Mouse (Mus musculus): ENCODE results near the gene Aen. TPM values are rescaled to one million over a fixed set of nuclear protein-coding genes. Genes with fewer than 3 reads are reported as not detected.

Gene Aen
- polyA plus RNA-seq, 1 experiment from 2014 or later, result 57.4 TPM

- Histone ChIP-seq H3K9me3 (no peaks in the 10 kb centered on the region), H3K4me3 (peak overlapping the region; percentile 45), H3K27me3 (ENCODE audit: insufficient read depth, poor library complexity, severe bottlenecking) (peaks cover 80% of the 10 kb centered on the region)
These were observed 13.8 kb upstream of the Aen start for GRCm38 (mm10) chr7:78881607-78882468.

DNA sequence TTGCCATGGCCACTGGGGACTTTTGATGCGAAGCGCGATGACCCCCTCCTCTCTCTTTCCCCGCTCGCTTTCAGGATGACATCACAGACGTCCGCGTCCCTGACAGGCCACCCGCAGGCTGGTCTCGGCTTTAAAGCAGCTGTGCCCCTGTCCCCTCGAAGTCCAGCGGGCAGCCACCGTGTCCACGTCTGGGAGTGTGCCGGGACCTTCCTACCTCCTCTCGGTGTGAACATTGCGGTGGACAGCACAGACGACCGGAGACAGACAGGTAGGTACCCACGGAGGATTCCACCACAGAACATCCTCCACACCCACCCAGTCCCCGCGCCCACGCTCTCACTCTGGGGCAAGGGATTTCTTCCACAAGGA lies 13.2 kb upstream of the Aen start:
- H3K4me1 ChIP-seq, result peaks cover 14% of the 10 kb centered on the region
- no peak overlapping the region for H3K27ac ChIP-seq
- no peaks in the 10 kb centered on the region for H3K9me3 ChIP-seq
- H3K36me3 ChIP-seq, result no peaks in the 10 kb centered on the region
- peak overlapping the region; percentile 45 for H3K4me3 ChIP-seq
- WGBS, result 4% methylated on average over 23 of the region's 23 CpGs
- DNase-seq (ENCODE audit: low spot score), result no peak
- H3K27me3 ChIP-seq (ENCODE audit: insufficient read depth, poor library complexity, severe bottlenecking), result peaks cover 86% of the 10 kb centered on the region

More at GRCm38 (mm10) chr7:78881607-78882468, 13.8 kb upstream of the Aen start:
- no peak for DNase-seq (ENCODE audit: low spot score)
- H3K27ac ChIP-seq, result no peak overlapping the region
- H3K4me1 ChIP-seq, result peaks cover 14% of the 10 kb centered on the region
- WGBS, result 25% methylated on average over 16 of the region's 16 CpGs
- no peaks in the 10 kb centered on the region for H3K36me3 ChIP-seq

DNA sequence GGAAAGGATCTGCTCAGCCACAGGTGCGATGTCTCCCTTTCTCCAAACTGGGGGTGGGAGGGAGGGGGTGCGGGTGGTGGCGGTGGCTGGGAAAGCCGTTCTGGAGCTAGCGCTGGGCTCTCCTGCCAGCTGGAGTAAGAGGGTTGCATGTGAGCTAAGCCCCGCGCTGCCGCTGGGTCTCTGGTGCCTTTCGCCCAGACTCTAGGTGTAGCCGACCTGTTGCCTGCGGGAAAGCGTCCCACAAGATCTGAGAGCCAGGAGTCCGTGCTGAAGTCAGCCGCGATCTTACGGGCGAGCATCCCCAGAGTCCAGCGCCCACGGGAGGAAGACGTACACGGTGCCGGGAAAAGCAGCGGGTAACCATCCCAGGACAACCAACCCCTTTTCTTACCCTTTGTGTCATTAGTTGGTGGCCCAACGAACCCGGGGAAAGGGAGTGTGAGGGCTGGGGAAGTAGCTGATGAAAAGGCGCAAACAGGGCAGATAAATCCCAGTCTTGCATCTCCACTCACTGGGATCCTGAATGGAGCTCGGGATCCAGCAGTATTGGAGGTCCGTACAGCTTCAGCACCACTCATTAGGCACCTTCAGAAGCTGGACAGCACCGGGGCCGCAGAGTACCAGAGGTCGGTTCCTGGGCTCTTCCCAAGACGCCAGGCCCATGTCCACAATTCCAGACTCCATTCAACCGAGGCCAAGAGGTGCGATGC lies 12.5 kb upstream of the Aen start:
- peak overlapping the region; percentile 45 for H3K4me3 ChIP-seq
- H3K36me3 ChIP-seq, result no peaks in the 10 kb centered on the region
- H3K9me3 ChIP-seq, result no peaks in the 10 kb centered on the region
- WGBS, result 5% methylated on average over 34 of the region's 34 CpGs
- H3K27ac ChIP-seq, result no peak overlapping the region
- DNase-seq (ENCODE audit: low spot score), result no peak
- peaks cover 14% of the 10 kb centered on the region for H3K4me1 ChIP-seq
- peaks cover 94% of the 10 kb centered on the region for H3K27me3 ChIP-seq (ENCODE audit: insufficient read depth, poor library complexity, severe bottlenecking)

DNA sequence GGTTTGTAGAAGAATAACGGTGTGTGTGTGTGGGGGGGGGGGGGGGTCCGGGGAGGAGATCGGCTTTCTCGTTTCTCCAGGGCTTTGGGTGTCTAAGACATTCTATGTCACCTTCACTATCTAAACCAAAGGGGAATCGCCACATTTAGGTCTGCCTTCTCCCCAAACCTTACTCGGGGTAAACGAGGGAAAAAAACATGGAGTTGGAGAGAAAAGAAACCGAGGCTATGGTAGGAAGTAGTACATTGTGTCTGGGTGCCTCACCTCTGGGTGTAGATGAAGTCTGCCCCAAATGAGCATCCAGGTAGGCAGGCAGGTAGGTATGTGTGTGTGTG lies 12.0 kb upstream of the Aen start:
- H3K4me3 ChIP-seq, result no peak overlapping the region
- no peaks in the 10 kb centered on the region for H3K36me3 ChIP-seq
- 20% methylated on average over 8 of the region's 8 CpGs for WGBS
- H3K4me1 ChIP-seq, result peaks cover 14% of the 10 kb centered on the region
- peaks cover 97% of the 10 kb centered on the region for H3K27me3 ChIP-seq (ENCODE audit: insufficient read depth, poor library complexity, severe bottlenecking)
- H3K9me3 ChIP-seq, result no peaks in the 10 kb centered on the region
- DNase-seq (ENCODE audit: low spot score), result no peak
- no peak overlapping the region for H3K27ac ChIP-seq

GRCm38 (mm10) chr7:78884139-78884538 lies 11.5 kb upstream of the Aen start:
- 16% methylated on average over 6 of the region's 6 CpGs for WGBS
- Histone ChIP-seq H3K4me1 (peaks cover 14% of the 10 kb centered on the region), H3K4me3 (no peak overlapping the region), H3K36me3 (no peaks in the 10 kb centered on the region), H3K27ac (no peak overlapping the region), H3K9me3 (no peaks in the 10 kb centered on the region), H3K27me3 (ENCODE audit: insufficient read depth, poor library complexity, severe bottlenecking) (peaks cover 97% of the 10 kb centered on the region)
- no peak for DNase-seq (ENCODE audit: low spot score)

DNA sequence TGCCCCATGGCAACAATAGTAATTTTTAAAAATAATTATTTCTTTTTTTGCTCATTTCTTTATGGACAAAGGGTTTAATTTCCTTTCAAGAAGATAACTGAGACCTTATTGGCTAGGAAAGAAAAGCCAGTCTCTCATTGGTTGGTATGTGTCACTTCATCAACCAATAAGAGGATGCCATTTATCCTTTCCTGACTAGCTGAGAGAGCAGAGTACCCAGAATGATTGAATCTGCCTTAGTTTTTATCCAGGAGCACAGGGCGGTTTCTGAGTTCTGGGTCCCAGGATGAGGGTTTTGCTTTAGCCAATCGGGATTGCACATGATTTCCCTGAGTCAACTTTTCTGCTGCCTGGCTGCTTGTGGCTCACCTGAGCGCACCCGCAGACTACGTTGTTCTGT lies 10.2 kb upstream of the Aen start:
- no peak for DNase-seq (ENCODE audit: low spot score)
- no peaks in the 10 kb centered on the region for H3K9me3 ChIP-seq
- H3K4me3 ChIP-seq, result no peak overlapping the region
- H3K4me1 ChIP-seq, result peaks cover 14% of the 10 kb centered on the region
- no peak overlapping the region for H3K27ac ChIP-seq
- 71% methylated on average over 5 of the region's 5 CpGs for WGBS
- H3K36me3 ChIP-seq, result no peaks in the 10 kb centered on the region
- H3K27me3 ChIP-seq (ENCODE audit: insufficient read depth, poor library complexity, severe bottlenecking), result peaks cover 97% of the 10 kb centered on the region

GRCm38 (mm10) chr7:78886496-78886895 lies 9.2 kb upstream of the Aen start:
- Histone ChIP-seq H3K4me1 (peaks cover 14% of the 10 kb centered on the region), H3K4me3 (no peak overlapping the region), H3K9me3 (no peaks in the 10 kb centered on the region), H3K27me3 (ENCODE audit: insufficient read depth, poor library complexity, severe bottlenecking) (peaks cover 88% of the 10 kb centered on the region), H3K36me3 (no peaks in the 10 kb centered on the region), H3K27ac (no peak overlapping the region)
- no peak for DNase-seq (ENCODE audit: low spot score)
- WGBS, result 82% methylated on average over 4 of the region's 4 CpGs

GRCm38 (mm10) chr7:78887431-78887842 lies 8.2 kb upstream of the Aen start:
- WGBS, result 75% methylated on average over 9 of the region's 9 CpGs
- Histone ChIP-seq H3K27me3 (ENCODE audit: insufficient read depth, poor library complexity, severe bottlenecking) (peaks cover 78% of the 10 kb centered on the region), H3K27ac (no peak overlapping the region), H3K9me3 (no peaks in the 10 kb centered on the region), H3K4me3 (no peak overlapping the region), H3K36me3 (no peaks in the 10 kb centered on the region), H3K4me1 (peaks cover 11% of the 10 kb centered on the region)
- DNase-seq (ENCODE audit: low spot score), result no peak

DNA sequence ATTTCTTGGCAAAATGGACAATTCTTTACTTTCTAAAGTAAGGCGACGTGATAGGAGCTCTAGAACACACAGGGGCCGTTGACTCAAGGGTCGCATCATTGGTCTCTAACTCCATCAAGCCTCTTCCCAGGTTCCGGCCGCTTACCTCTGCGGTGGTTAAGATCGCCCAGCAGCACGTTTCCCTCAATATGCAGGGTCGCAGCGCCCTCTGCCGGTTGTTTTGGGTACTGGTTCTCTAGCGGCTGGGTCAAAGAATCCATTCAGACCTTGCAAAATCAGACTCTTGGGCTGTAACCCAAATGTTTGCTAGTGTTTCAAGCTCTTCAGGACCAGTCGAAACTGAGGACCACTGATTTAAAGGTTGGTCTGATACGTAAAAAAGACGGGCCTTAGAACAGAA lies 5.0 kb upstream of the Aen start:
- Histone ChIP-seq H3K27ac (no peak overlapping the region), H3K4me3 (no peak overlapping the region), H3K9me3 (no peaks in the 10 kb centered on the region), H3K4me1 (no peaks in the 10 kb centered on the region; the same call in 1 of the 2 replicates), H3K36me3 (no peaks in the 10 kb centered on the region), H3K27me3 (ENCODE audit: insufficient read depth, poor library complexity, severe bottlenecking) (peaks cover 49% of the 10 kb centered on the region)
- DNase-seq (ENCODE audit: low spot score), result peak; percentile 90
- 4% methylated on average over 16 of the region's 16 CpGs for WGBS

GRCm38 (mm10) chr7:78893917-78894316 lies 1.7 kb upstream of the Aen start:
- no peak for DNase-seq (ENCODE audit: low spot score)
- no peaks in the 10 kb centered on the region for H3K9me3 ChIP-seq
- H3K27me3 ChIP-seq (ENCODE audit: insufficient read depth, poor library complexity, severe bottlenecking), result peaks cover 17% of the 10 kb centered on the region
- no peak overlapping the region for H3K27ac ChIP-seq
- H3K36me3 ChIP-seq, result peaks cover 14% of the 10 kb centered on the region
- H3K4me1 ChIP-seq, result peaks cover 16% of the 10 kb centered on the region
- WGBS, result 68% methylated on average over 10 of the region's 10 CpGs
- H3K4me3 ChIP-seq, result no peak overlapping the region

DNA sequence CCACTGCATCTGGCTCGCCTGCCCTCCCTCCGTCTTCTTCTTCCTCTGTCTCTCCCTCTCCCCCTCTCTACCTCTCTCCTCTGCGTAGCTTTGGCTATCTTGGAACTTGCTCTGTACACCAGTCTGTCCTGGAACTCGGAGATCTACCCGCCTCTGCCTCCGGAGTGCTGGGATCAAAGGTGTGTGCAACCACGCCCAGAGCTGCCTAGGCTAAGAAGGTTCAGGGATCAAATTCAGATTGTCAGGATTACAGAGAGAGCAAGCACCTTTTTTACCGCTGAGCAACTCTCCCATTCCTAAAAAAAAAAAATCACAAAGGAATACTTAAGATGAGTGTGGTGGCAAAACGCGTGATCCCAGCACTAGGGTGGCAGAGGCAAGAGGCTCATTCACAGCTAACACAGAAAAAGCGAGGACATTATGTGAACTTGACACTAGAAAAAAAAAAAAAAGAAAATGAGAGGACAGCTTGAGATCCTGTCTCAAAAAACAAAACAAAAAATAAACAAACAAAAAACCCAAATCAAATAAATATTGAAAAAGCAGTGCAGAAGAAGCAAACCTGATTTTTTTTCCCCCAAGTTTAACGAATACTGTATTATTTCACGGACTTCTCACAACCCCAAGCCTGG lies 517 bp upstream of the Aen start:
- DNase-seq (ENCODE audit: low spot score), result no peak
- Histone ChIP-seq H3K27ac (peak overlapping the region; percentile 90), H3K4me1 (peaks cover 16% of the 10 kb centered on the region), H3K36me3 (peaks cover 14% of the 10 kb centered on the region), H3K9me3 (no peaks in the 10 kb centered on the region), H3K4me3 (peak overlapping the region; percentile 91), H3K27me3 (ENCODE audit: insufficient read depth, poor library complexity, severe bottlenecking) (peaks cover 5% of the 10 kb centered on the region)
- 54% methylated on average over 13 of the region's 13 CpGs for WGBS

DNA sequence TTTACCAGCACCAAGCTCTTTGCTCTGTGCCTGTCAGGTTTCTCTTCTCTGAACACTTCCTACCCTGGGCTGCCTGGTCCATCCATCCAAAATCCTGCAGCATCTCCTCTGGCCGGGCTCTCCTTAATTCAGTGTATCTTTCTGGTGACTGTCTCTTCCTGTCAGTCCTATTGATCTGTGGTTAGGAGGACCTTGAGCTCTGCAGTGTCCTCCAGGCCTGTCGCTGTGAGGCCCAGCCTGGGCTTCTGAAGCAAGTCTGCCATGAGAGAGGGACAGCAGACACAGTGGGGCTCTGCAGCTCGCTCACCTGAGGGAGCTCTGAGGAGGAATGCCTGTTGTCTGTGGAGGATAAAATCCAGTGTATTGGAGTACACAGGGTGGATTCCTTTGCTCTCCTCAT lies 1.9 kb downstream of the Aen start:
- H3K36me3 ChIP-seq, result peaks cover 24% of the 10 kb centered on the region
- no peaks in the 10 kb centered on the region for H3K9me3 ChIP-seq
- WGBS, result 88% methylated on average over 3 of the region's 3 CpGs
- no peak overlapping the region for H3K27ac ChIP-seq
- DNase-seq (ENCODE audit: low spot score), result no peak
- no peak overlapping the region for H3K4me3 ChIP-seq
- no peaks in the 10 kb centered on the region for H3K27me3 ChIP-seq (ENCODE audit: insufficient read depth, poor library complexity, severe bottlenecking)
- peaks cover 16% of the 10 kb centered on the region for H3K4me1 ChIP-seq
